Mouse (Mus musculus): ENCODE measurements around the gene Hoga1.
"Not testable (repeated sequence)": the region's sequence is repeated elsewhere in the genome, so short reads cannot be mapped to it uniquely, and the experiment has no call there.

Gene Hoga1

GRCm38 (mm10) chr19:42071886-42072608, 26.6 kb downstream of the Hoga1 start:
- DNase-seq: no peak

GRCm38 (mm10) chr19:42072802-42073201, 27.4 kb downstream of the Hoga1 start:
- no peak for DNase-seq

DNA sequence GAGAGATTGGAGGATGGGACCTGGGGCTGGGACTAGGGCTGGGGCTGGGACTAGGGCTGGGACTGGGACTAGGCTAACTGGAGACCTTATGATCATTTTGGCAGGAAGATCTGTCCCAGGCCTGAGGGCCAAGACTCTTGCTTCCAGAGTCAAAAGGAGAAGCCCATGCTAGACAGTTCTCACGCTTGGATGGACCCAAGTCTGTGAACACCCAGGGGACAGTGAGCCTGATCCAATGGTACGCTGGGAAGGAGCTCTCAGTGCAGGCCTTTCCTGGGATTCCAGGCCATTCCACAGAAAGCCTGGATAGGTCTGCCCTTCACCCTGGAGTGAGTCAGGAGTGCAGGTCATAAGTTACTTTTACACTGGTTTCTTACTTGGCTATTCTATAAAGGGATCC, 29.6 kb downstream of the Hoga1 start:
- DNase-seq: no peak

GRCm38 (mm10) chr19:42075992-42076391, 30.6 kb downstream of the Hoga1 start:
- DNase-seq: no peak

GRCm38 (mm10) chr19:42078566-42078965, 33.2 kb downstream of the Hoga1 start:
- DNase-seq: no peak

DNA sequence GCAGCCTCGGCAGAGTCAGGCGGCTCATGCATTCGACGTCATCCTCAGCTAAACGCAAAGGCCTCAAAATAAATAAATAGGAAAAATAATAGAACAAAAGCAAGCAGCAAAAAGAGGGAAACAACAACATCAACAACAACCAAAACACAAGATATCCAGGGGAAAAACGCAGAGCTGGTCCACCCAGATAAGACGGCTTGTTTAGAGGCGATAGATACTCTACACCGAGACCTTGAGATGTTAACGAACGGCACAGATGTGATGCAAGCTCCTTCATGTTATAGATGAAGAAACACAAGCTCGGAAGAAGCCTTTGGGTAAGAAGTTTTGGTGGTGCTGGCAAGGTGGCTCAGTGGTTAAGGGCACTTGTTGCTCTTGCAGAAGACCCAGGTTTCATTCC, 33.6 kb downstream of the Hoga1 start:
- DNase-seq: no peak

- DNase-seq: no peak
Observed at GRCm38 (mm10) chr19:42079950-42080349, 34.5 kb downstream of the Hoga1 start.

DNA sequence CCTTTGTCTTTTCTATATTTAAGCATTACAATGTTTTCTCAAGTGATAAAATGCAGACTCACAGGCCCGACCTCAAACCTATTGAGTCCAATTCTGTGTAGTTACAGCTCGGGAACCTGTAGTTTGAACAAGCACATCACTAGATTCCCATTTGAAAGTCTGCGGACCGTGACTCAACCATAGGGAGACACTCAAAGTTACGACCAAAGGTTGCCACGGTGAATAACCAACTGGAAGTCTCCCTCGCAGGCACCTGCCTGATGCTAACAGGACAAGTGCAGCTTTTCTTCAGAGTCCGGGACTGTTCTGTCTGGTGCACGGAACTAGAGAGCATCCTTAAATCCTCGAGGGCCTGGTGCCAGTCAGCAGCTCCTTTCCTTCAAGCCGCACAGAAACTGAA, 35.1 kb downstream of the Hoga1 start:
- DNase-seq: no peak

DNA sequence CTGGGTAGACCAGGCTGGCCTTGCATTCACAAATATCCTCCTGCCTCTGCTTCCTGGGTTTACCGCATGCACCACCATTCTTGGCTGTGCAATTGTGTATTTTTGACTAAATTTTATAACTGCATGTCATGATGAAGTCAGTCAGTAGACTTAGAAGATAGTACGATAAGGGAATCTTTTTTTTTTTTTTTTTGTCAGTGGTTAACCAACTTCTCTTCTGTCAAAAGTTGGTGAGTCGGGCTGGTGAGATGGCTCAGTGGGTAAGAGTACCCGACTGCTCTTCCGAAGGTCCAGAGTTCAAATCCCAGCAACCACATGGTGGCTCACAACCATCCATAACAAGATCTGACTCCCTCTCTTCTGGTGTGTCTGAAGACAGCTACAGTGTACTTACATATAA, 36.2 kb downstream of the Hoga1 start:
- DNase-seq: not testable (repeated sequence)

DNA sequence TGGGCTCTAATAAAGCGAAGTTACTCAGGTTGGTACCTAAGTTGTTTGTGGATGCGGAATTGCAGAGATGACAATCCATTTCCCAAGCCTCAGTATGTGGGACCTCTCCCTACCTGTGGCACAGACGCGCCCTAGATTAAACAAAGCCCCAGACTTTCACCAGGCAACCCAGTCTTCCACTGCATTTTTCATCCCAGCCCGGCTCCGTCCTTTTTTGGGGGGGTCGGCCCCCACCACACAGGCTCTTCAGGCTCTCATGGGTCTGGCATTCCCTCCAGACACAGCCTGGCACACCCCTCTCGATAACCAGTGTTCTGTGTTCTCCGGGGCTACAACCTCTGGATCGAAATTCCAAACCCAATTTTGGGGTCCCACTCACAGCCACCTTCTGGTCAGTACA, 40.3 kb downstream of the Hoga1 start:
- DNase-seq: no peak

GRCm38 (mm10) chr19:42086166-42086565, 40.8 kb downstream of the Hoga1 start, which contains the start of gene Morn4:
Gene Morn4 (minus strand): TSS chr19:42086357.
- peak; percentile 98 for DNase-seq

GRCm38 (mm10) chr19:42089103-42089747, 43.8 kb downstream of the Hoga1 start:
- peak; percentile 69 for DNase-seq

GRCm38 (mm10) chr19:42089748-42090595, 44.6 kb downstream of the Hoga1 start, which contains the start of gene Pi4k2a:
Gene Pi4k2a (plus strand): TSS chr19:42090470.
- DNase-seq: peak; percentile 100

GRCm38 (mm10) chr19:42090637-42091141, 45.3 kb downstream of the Hoga1 start:
- DNase-seq: no peak

- no peak for DNase-seq
Observed at GRCm38 (mm10) chr19:42099406-42099805, 54.0 kb downstream of the Hoga1 start.

- no peak for DNase-seq
Observed at GRCm38 (mm10) chr19:42104681-42105080, 59.3 kb downstream of the Hoga1 start.

- DNase-seq: no peak
Observed at GRCm38 (mm10) chr19:42115783-42116335, 70.4 kb downstream of the Hoga1 start.

DNA sequence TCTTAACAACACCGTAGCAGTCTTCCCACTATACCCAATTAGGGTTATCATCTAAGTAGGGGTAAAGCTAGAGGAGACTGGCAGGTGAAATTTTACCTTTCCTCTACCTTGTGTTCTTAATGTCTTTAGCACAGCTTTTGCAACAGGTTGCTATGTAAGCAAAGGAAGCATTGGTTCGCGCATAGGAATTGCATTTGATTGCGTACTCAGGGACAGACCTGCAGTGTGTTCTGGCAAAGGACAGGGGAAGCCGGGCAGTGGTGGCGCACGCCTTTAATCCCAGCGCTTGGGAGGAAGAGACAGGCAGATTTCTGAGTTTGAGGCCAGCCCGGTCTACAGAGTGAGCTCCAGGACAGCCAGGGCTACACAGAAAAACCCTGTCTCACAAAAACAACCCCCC, 72.7 kb downstream of the Hoga1 start:
- no peak for DNase-seq

DNA sequence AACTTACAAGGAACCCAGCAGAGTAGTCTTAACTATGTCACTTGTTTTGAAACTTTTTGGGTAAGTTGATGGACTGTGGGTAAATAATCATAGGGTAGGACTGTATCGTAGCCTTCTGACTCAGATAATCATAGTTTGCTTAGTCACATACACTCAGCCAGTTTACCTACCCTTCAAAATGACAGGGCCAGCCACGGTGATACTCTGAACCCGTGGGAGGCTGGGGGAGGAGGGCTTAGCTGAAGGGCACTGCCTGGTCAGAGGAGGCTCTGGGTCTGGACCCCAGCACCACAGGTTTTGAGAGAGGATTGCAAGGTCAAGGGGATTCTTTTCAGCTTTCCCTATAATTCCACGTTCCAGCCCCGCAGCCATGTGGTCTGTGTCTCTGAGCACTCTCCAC, 73.2 kb downstream of the Hoga1 start:
- no peak for DNase-seq

- DNase-seq: no peak
Observed at GRCm38 (mm10) chr19:42120451-42120850, 75.0 kb downstream of the Hoga1 start.
